Mouse (Mus musculus): Measurements from ENCODE around the gene Selenok.

DNA sequence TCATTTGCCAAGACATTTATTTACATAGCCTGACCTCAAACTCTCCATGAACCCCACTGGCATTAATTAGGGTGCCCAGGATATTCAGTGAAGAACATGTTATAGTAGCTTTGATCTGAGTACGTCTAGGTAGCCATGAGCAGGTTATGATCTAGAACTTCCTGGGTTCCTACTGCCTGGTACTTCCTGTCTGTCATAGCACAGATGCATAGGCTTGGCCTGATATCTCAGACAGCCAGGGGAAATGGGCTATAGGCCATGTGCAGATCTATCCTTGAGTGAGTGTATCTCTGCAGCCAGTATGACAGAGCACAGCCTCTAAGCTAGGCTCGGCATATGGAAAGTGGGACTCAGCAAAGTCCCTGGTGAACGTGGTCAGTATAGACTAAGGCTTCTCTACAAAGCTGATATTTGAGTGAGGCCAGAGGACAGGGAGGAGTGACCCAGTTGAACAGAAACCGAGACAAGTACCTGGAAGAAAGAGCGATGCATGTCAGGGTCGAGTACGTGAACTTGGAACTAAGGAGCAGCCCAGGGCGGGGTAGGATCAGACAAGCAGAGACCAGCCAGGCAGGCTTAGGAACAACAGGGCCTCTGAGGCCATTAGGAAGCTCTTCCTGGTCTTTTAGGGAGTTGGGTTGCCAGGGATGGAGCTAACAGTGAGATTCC, 49.8 kb downstream of the Selenok start:
- no peak for TF ChIP-seq CTCF (IDR thresholded peaks at IDR 0.05)
- no peak for TF ChIP-seq EP300 (IDR thresholded peaks at IDR 0.05)
